Mouse (Mus musculus) adrenal gland, postnatal 0 days (tissue): ENCODE results near the gene Man1c1. TPM values are rescaled to one million over a fixed set of nuclear protein-coding genes. Genes with fewer than 3 reads are reported as not detected.

ENCODE experiments used
- microRNA-seq: library from miRNA; unstranded; fragments of <30 nt; microRNA quantifications from one replicate; pipeline ENCODE4, GENCODE M21; 2016; ENCODE audit warnings: borderline replicate concordance; ENCODE audit not compliant: insufficient number of aligned reads
- polyA plus RNA-seq: library from polyadenylated mRNA; unstranded; fragments of >200 nt; fragmentation: Nextera tagmentation; extraction: Ambion mirVana; gene quantifications from 2 replicates; pipeline ENCODE4 v1.2.1, GENCODE M21; 2015

Gene Man1c1
- polyA plus RNA-seq = 9.6 and 9.7 TPM in 2 replicates

GRCm38 (mm10) chr4:134703835-134704546 lies at the start of gene Man1c1:
Man1c1 (minus strand) TSS chr4:134704290.

GRCm38 (mm10) chr4:134551494-134552316 lies 152.4 kb downstream of the Man1c1 start, which contains the start of gene Selenon:
Selenon (minus strand) TSS chr4:134552166.

GRCm38 (mm10) chr4:134534932-134535786 lies 168.9 kb downstream of the Man1c1 start, which contains the start of gene Mtfr1l:
Mtfr1l (minus strand) TSS chr4:134535387.

Small RNA genes within 50 kb of the gene (microRNA-seq; reads per million reads assigned to microRNA genes)
- not detected for gene Mir6403

Other genes starting within 250 kb of the Man1c1 start
- gene Stmn1, start 236.0 kb downstream of the Man1c1 start, polyA plus RNA-seq = 570 and 1,127 TPM in 2 replicates
- 27.8 and 50.7 TPM in 2 replicates for gene Paqr7, start 207.6 kb downstream of the Man1c1 start, polyA plus RNA-seq
- gene Aunip, start 193.3 kb downstream of the Man1c1 start, polyA plus RNA-seq = 1.9 and 4.8 TPM in 2 replicates
- gene Mtfr1l, start 168.9 kb downstream of the Man1c1 start, polyA plus RNA-seq = 107 and 163 TPM in 2 replicates
- gene Selenon, start 152.1 kb downstream of the Man1c1 start, polyA plus RNA-seq = 30.6 and 31.8 TPM in 2 replicates
- gene Ldlrap1, start 63.7 kb upstream of the Man1c1 start, polyA plus RNA-seq = 13.8 and 28.3 TPM in 2 replicates
- gene Maco1, start 149.1 kb upstream of the Man1c1 start, polyA plus RNA-seq = 28.5 and 31.3 TPM in 2 replicates
- 11.6 and 24.3 TPM in 2 replicates for gene Rhd, start 160.2 kb upstream of the Man1c1 start, polyA plus RNA-seq
- 439 and 550 TPM in 2 replicates for gene Tmem50a, start 210.7 kb upstream of the Man1c1 start, polyA plus RNA-seq
- gene Rsrp1, start 219.3 kb upstream of the Man1c1 start, polyA plus RNA-seq = 200 and 350 TPM in 2 replicates
- 135 and 146 TPM in 2 replicates for gene Syf2, start 226.6 kb upstream of the Man1c1 start, polyA plus RNA-seq